Comparison of ENCODE assay signal across 23 mouse cellular contexts in the genomic region with DNA sequence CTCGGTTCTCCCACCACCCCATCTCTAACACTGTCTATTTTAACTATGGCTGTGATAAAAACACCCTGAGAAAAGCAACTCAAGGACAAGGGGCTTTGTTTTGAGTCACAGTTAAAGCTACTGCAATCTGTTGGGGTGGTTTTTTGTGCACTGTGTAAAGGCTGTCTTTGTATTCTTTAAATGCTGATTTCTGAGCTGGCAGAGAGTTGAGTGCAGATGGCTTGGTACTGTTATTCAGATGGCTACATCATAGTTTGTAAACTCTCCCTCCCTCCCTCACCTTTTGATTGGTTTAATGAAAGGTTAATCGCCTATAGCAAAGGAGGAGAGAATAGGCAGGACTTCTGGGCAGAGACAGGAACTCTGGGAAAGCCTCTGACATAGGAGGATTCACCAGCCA. TPM values are rescaled to one million over a fixed set of nuclear protein-coding genes. Genes with fewer than 3 reads are reported as not detected.
A peak's percentile ranks its signal among the peaks of the same experiment; 100 is the strongest.
DNase-seq lines count a peak whose midpoint lies in the region; ATAC-seq and TF ChIP-seq lines count a peak whose summit lies in the region.
"Had no signal": no experiment of that assay in that cellular context is flagged by ENCODE, and none has a peak within 500 bp of the region (broad histone marks: within the 10 kb centered on the region; RNA-seq: fewer than 3 reads in every experiment).

No protein-coding gene starts in this region.

- peaks cover 25% of the 10 kb centered on the region; the same call in 1 of the 2 replicates for H3K36me3 ChIP-seq in forebrain, embryonic 15.5 days
- H3K36me3 ChIP-seq in forebrain, embryonic 10.5 days (replicated peaks) = peaks cover 63% of the 10 kb centered on the region
- peaks cover 4% of the 10 kb centered on the region for H3K36me3 ChIP-seq in ES-E14 (ENCODE audit: control insufficient read depth, insufficient read depth, low read length, poor library complexity, severe bottlenecking)

- no peak overlapping the region for H3K4me3 ChIP-seq in forebrain, embryonic 15.5 days
- no peak overlapping the region for H3K4me3 ChIP-seq in forebrain, embryonic 10.5 days
- peak overlapping the region; percentile 41 to 58; a peak in 3 of 4 replicates for H3K4me3 ChIP-seq in ES-E14 (ENCODE audit: insufficient read depth in 1 of 2, low read depth in 1 of 2, low read length in 2 of 2, poor library complexity in 1 of 2, severe bottlenecking in 1 of 2)
- no peak overlapping the region for H3K4me3 ChIP-seq in gastrocnemius, adult 2 months
- H3K4me3 ChIP-seq: embryonic facial prominence, embryonic 10.5 days; heart, embryonic 15.5 days; midbrain, embryonic 10.5 days; neural tube, embryonic 15.5 days had no signal

- no peak for DNase-seq in forebrain, embryonic 10.5 days (ENCODE audit: extremely low spot score, low spot score)
- peak; percentile 59 for DNase-seq in layer of hippocampus, adult 9-11 months
- DNase-seq in layer of hippocampus, postnatal 10 days (ENCODE audit: low spot score in 2 of 2) = no peak
- DNase-seq in ES-E14 (ENCODE audit: low read depth, low spot score) = peak; percentile 62
- peak; percentile 26 to 67 for DNase-seq in layer of hippocampus, postnatal 14 days (ENCODE audit: low spot score in 2 of 2)
- DNase-seq in gastrocnemius, adult 2 months = no peak
- DNase-seq: adrenal gland, postnatal 14 days; cerebellum, adult 11 months; cerebellum, adult 9-11 months; heart, postnatal 4 days; kidney, adult 18-20 months; kidney, postnatal 4 days; right cerebral cortex, adult 18-20 months; thymus, adult 2 months; thymus, postnatal 4 days had no signal

- in situ Hi-C loops in ES-E14 (cut with MboI; ENCODE audit: low sequenced_read_pairs in 2 of 2, unreplicated experiment in 2 of 2) = no loop called here

- no peak for TF ChIP-seq CTCF in gastrocnemius, adult 2 months (IDR thresholded peaks at IDR 0.05)

- no peaks in the 10 kb centered on the region for H3K27me3 ChIP-seq in forebrain, embryonic 15.5 days
- no peaks in the 10 kb centered on the region for H3K27me3 ChIP-seq in forebrain, embryonic 10.5 days (ENCODE audit: poor library complexity, severe bottlenecking)
- H3K27me3 ChIP-seq: heart, embryonic 15.5 days; neural tube, embryonic 15.5 days had no signal

- WGBS in forebrain, embryonic 15.5 days = 53% methylated on average over 2 of the region's 2 CpGs
- whole genome bisulfite sequencing in forebrain, embryonic 10.5 days = 83% methylated on average over 2 of the region's 2 CpGs

- no peak for ATAC-seq in forebrain, embryonic 15.5 days (replicated peaks)
- ATAC-seq: inflammation-experienced regulatory T-cells, adult 6 months had no signal

- intact Hi-C loops in gastrocnemius, adult 2 months (cut with DNase I) = no loop called here

- H3K4me1 ChIP-seq in forebrain, embryonic 15.5 days = peaks cover 7% of the 10 kb centered on the region; the same call in 1 of the 2 replicates
- H3K4me1 ChIP-seq in forebrain, embryonic 10.5 days = no peaks in the 10 kb centered on the region
- peaks cover 3 to 18% of the 10 kb centered on the region in 2 experiments; a peak in 3 of 4 replicates for H3K4me1 ChIP-seq in ES-E14 (ENCODE audit: control insufficient read depth in 2 of 2, insufficient read depth in 2 of 2, low read length in 2 of 2, poor library complexity in 1 of 2)
- H3K4me1 ChIP-seq: embryonic facial prominence, embryonic 10.5 days; midbrain, embryonic 10.5 days; neural tube, embryonic 15.5 days had no signal

- H3K9ac ChIP-seq in forebrain, embryonic 15.5 days (replicated peaks) = no peak overlapping the region
- H3K9ac ChIP-seq in ES-E14 (ENCODE audit: insufficient read depth, low read depth, low read length, poor library complexity, severe bottlenecking) = peak overlapping the region; percentile 61; the same call in 1 of the 2 replicates
- H3K9ac ChIP-seq: heart, embryonic 15.5 days; hindbrain, embryonic 14.5 days; neural tube, embryonic 15.5 days had no signal

- no peak overlapping the region for H3K4me2 ChIP-seq in forebrain, embryonic 15.5 days (replicated peaks)
- H3K4me2 ChIP-seq: heart, embryonic 15.5 days; hindbrain, embryonic 14.5 days; neural tube, embryonic 15.5 days had no signal

- H3K9me3 ChIP-seq in forebrain, embryonic 15.5 days = no peaks in the 10 kb centered on the region
- H3K9me3 ChIP-seq in forebrain, embryonic 10.5 days = no peaks in the 10 kb centered on the region
- no peaks in the 10 kb centered on the region for H3K9me3 ChIP-seq in ES-E14 (ENCODE audit: control insufficient read depth, insufficient read depth, low read depth, low read length)
- H3K9me3 ChIP-seq: embryonic facial prominence, embryonic 10.5 days; heart, embryonic 15.5 days; midbrain, embryonic 10.5 days; neural tube, embryonic 15.5 days had no signal

- peak overlapping the region; percentile 44 for H3K27ac ChIP-seq in forebrain, embryonic 15.5 days (replicated peaks)
- H3K27ac ChIP-seq in forebrain, embryonic 10.5 days = no peak overlapping the region
- H3K27ac ChIP-seq in ES-E14 (ENCODE audit: insufficient read depth, low read depth, low read length, poor library complexity, severe bottlenecking) = peak overlapping the region; percentile 8; the same call in 1 of the 2 replicates
- no peak overlapping the region for H3K27ac ChIP-seq in gastrocnemius, adult 2 months
- H3K27ac ChIP-seq: embryonic facial prominence, embryonic 10.5 days; heart, embryonic 15.5 days; hindbrain, embryonic 14.5 days; macrophage; midbrain, embryonic 10.5 days; neural tube, embryonic 15.5 days had no signal

TF ChIP-seq in ES-E14, 5 proteins besides CTCF, POLR2A, EP300 and RAD21:
- no peak for TF ChIP-seq MAFK (IDR thresholded peaks at IDR 0.05; ENCODE audit: insufficient read depth, low read depth, low read length)
- peak; percentile 61; the same call in 1 of the 2 replicates for TF ChIP-seq HCFC1 (IDR thresholded peaks at IDR 0.05; ENCODE audit: borderline replicate concordance, insufficient read depth, low read length)

RNA-seq across cellular contexts. Expression of a gene that starts 9.7 kb away (rescaled TPM):
- polyA plus RNA-seq in forebrain, embryonic 15.5 days (2015; fragmentation: Nextera tagmentation; extraction: Ambion mirVana) = 19.7 and 25.1 TPM in 2 replicates
- polyA plus RNA-seq in forebrain, embryonic 10.5 days (2016; fragmentation: Nextera tagmentation; extraction: Ambion mirVana) = 13.5 and 13.8 TPM in 2 replicates
- 10 to 100 TPM; 21.3 to 22.0 TPM for total RNA-seq in layer of hippocampus, postnatal 10 days (2021)
- 11.7 and 24.1 TPM in 2 replicates for total RNA-seq in ES-E14 (2012; rRNA removed)
- 10 to 100 TPM; 17.3 to 17.8 TPM for total RNA-seq in layer of hippocampus, postnatal 14 days (2021)
- total RNA-seq in gastrocnemius, adult 2 months (2021) = 1 to 10 TPM; 5.7 to 6.6 TPM

RNA-seq across cellular contexts. Expression of a gene that starts 36.2 kb away (rescaled TPM):
- polyA plus RNA-seq in forebrain, embryonic 15.5 days (2015; fragmentation: Nextera tagmentation; extraction: Ambion mirVana) = 6.5 and 6.6 TPM in 2 replicates
- polyA plus RNA-seq in forebrain, embryonic 10.5 days (2016; fragmentation: Nextera tagmentation; extraction: Ambion mirVana) = 4.0 and 5.2 TPM in 2 replicates
- total RNA-seq in layer of hippocampus, postnatal 10 days (2021) = 1 to 10 TPM; 9.0 to 9.3 TPM
- total RNA-seq in ES-E14 (2012; rRNA removed) = 5.1 and 5.4 TPM in 2 replicates
- 1 to 10 TPM; 8.2 to 9.4 TPM for total RNA-seq in layer of hippocampus, postnatal 14 days (2021)
- total RNA-seq in gastrocnemius, adult 2 months (2021) = 1 to 10 TPM; 5.5 to 8.0 TPM

RNA-seq across cellular contexts. Expression of a gene that starts 37.8 kb away (rescaled TPM):
- 17.0 and 17.7 TPM in 2 replicates for polyA plus RNA-seq in forebrain, embryonic 15.5 days (2015; fragmentation: Nextera tagmentation; extraction: Ambion mirVana)
- 9.8 and 10.0 TPM in 2 replicates for polyA plus RNA-seq in forebrain, embryonic 10.5 days (2016; fragmentation: Nextera tagmentation; extraction: Ambion mirVana)
- total RNA-seq in layer of hippocampus, postnatal 10 days (2021) = 10 to 100 TPM; 20.0 to 21.3 TPM
- 5.1 and 6.1 TPM in 2 replicates for total RNA-seq in ES-E14 (2012; rRNA removed)
- total RNA-seq in layer of hippocampus, postnatal 14 days (2021) = 10 to 100 TPM; 19.9 to 20.1 TPM
- total RNA-seq in gastrocnemius, adult 2 months (2021) = 1 to 10 TPM; 8.6 to 8.8 TPM

RNA-seq across cellular contexts. Expression of a gene that starts 39.6 kb away (rescaled TPM):
- 5.0 and 5.5 TPM in 2 replicates for polyA plus RNA-seq in forebrain, embryonic 15.5 days (2015; fragmentation: Nextera tagmentation; extraction: Ambion mirVana)
- 22.7 and 25.0 TPM in 2 replicates for polyA plus RNA-seq in forebrain, embryonic 10.5 days (2016; fragmentation: Nextera tagmentation; extraction: Ambion mirVana)
- total RNA-seq in layer of hippocampus, postnatal 10 days (2021) = 1 to 10 TPM; 4.7 to 5.9 TPM
- total RNA-seq in ES-E14 (2012; rRNA removed) = 120 and 126 TPM in 2 replicates
- total RNA-seq in layer of hippocampus, postnatal 14 days (2021) = 1 to 10 TPM; 5.1 to 5.3 TPM
- 10 to 100 TPM; 12.8 to 16.1 TPM for total RNA-seq in gastrocnemius, adult 2 months (2021)

Comparison
In these comparisons a context has a peak if more than half of its experiments do, and no peak if none do; other contexts are left out.
1. H3K27ac ChIP-seq: peak in forebrain, embryonic 15.5 days (single experiment) and ES-E14 (single experiment); none in forebrain, embryonic 10.5 days (single experiment) and gastrocnemius, adult 2 months (single experiment).
2. DNase-seq: peak in layer of hippocampus, adult 9-11 months (single experiment), ES-E14 (single experiment) and layer of hippocampus, postnatal 14 days (2 of 2); none in forebrain, embryonic 10.5 days (single experiment), layer of hippocampus, postnatal 10 days (0 of 2) and gastrocnemius, adult 2 months (single experiment).
3. H3K4me3 ChIP-seq: peak in ES-E14 (2 of 2); none in forebrain, embryonic 15.5 days (single experiment), forebrain, embryonic 10.5 days (single experiment) and gastrocnemius, adult 2 months (single experiment).